Comparison of ENCODE assay signal across 9 mouse cellular contexts in the genomic region with DNA sequence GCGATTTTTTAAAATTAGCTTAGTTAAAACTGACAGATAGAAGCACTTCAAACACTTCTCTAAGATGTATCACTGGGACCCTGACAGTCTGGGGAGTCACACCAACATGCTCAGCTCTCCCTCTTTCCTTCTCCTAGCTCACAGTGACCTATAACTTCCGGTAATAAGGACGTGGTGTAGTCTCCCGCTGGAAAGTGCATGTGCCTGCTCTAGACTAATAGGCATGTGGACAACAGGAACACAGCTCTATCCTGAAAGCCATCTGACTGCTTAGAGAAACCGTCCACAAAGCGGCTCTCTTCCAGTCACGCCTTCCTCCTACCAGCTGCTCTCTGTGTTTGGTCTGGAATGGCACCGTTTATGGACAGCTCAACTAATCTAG. TPM values are rescaled to one million over a fixed set of nuclear protein-coding genes. Genes with fewer than 3 reads are reported as not detected.
DNase-seq lines count a peak whose midpoint lies in the region; ATAC-seq and TF ChIP-seq lines count a peak whose summit lies in the region.
"Had no signal": no experiment of that assay in that cellular context is flagged by ENCODE, and none has a peak within 500 bp of the region (broad histone marks: within the 10 kb centered on the region; RNA-seq: fewer than 3 reads in every experiment).

No protein-coding gene starts in this region.

- no peak for ATAC-seq in hindbrain, embryonic 12.5 days (ENCODE audit: low FRiP score)
- ATAC-seq in hindbrain, embryonic 16.5 days, result no peak
- ATAC-seq in embryonic facial prominence, embryonic 15.5 days (ENCODE audit: insufficient number of reproducible peaks, low FRiP score, low TSS enrichment, low read depth), result peak; percentile 39
- peak; percentile 51 for ATAC-seq in intestine, postnatal 0 days
- ATAC-seq in granulocyte monocyte progenitor cell, adult 5-6 weeks (replicated peaks; ENCODE audit: poor library complexity, severe bottlenecking), result no peak

- no peak overlapping the region for H3K4me3 ChIP-seq in hindbrain, embryonic 12.5 days
- H3K4me3 ChIP-seq in hindbrain, embryonic 16.5 days (ENCODE audit: low read length), result no peak overlapping the region
- H3K4me3 ChIP-seq in C2C12 (ENCODE audit: insufficient read depth, poor library complexity, severe bottlenecking), result no peak overlapping the region
- peak overlapping the region; percentile 22 for H3K4me3 ChIP-seq in embryonic facial prominence, embryonic 15.5 days (replicated peaks)
- H3K4me3 ChIP-seq in intestine, postnatal 0 days (ENCODE audit: low read depth, low read length), result peak overlapping the region; percentile 16

- H3K27me3 ChIP-seq in hindbrain, embryonic 12.5 days, result no peaks in the 10 kb centered on the region
- no peaks in the 10 kb centered on the region for H3K27me3 ChIP-seq in hindbrain, embryonic 16.5 days (replicated peaks; ENCODE audit: control insufficient read depth, insufficient read depth, low read length)
- H3K27me3 ChIP-seq in C2C12 (ENCODE audit: control insufficient read depth, insufficient read depth, insufficient read length), result no peaks in the 10 kb centered on the region
- no peaks in the 10 kb centered on the region for H3K27me3 ChIP-seq in embryonic facial prominence, embryonic 15.5 days
- H3K27me3 ChIP-seq in intestine, postnatal 0 days (replicated peaks; ENCODE audit: control insufficient read depth, insufficient read depth, low read length), result no peaks in the 10 kb centered on the region

- no peak overlapping the region for H3ac ChIP-seq in C2C12 (ENCODE audit: control insufficient read depth, insufficient read length, low read depth)

- peaks cover 9% of the 10 kb centered on the region for H3K79me3 ChIP-seq in C2C12 (ENCODE audit: low read depth)

- H3K9me3 ChIP-seq in hindbrain, embryonic 12.5 days (replicated peaks), result no peaks in the 10 kb centered on the region
- no peaks in the 10 kb centered on the region for H3K9me3 ChIP-seq in hindbrain, embryonic 16.5 days (ENCODE audit: control insufficient read depth, low read length)
- H3K9me3 ChIP-seq in embryonic facial prominence, embryonic 15.5 days (replicated peaks), result no peaks in the 10 kb centered on the region
- H3K9me3 ChIP-seq in intestine, postnatal 0 days (ENCODE audit: control insufficient read depth), result no peaks in the 10 kb centered on the region
- H3K9me3 ChIP-seq: G1E had no signal

- 0 out of 2 replicates have a peak overlapping the region, but pooled peaks have one; percentile 23 for H3K27ac ChIP-seq in hindbrain, embryonic 12.5 days
- no peak overlapping the region for H3K27ac ChIP-seq in hindbrain, embryonic 16.5 days (ENCODE audit: low read depth, low read length)
- peak overlapping the region; percentile 94 for H3K27ac ChIP-seq in embryonic facial prominence, embryonic 15.5 days (replicated peaks)
- H3K27ac ChIP-seq in intestine, postnatal 0 days (ENCODE audit: low read depth, low read length), result no peak overlapping the region

- H3K36me3 ChIP-seq in hindbrain, embryonic 12.5 days, result peaks cover 10% of the 10 kb centered on the region
- no peaks in the 10 kb centered on the region for H3K36me3 ChIP-seq in hindbrain, embryonic 16.5 days (ENCODE audit: control insufficient read depth, insufficient read depth, low read length)
- H3K36me3 ChIP-seq in C2C12 (ENCODE audit: control insufficient read depth, insufficient read depth), result peaks cover 28% of the 10 kb centered on the region
- peaks cover 24% of the 10 kb centered on the region for H3K36me3 ChIP-seq in embryonic facial prominence, embryonic 15.5 days
- H3K36me3 ChIP-seq in intestine, postnatal 0 days (ENCODE audit: control insufficient read depth, insufficient read depth), result peaks cover 11% of the 10 kb centered on the region; the same call in 1 of the 2 replicates
- H3K36me3 ChIP-seq: G1E had no signal

- no peak overlapping the region; the same call in 1 of the 2 replicates for H3K4me2 ChIP-seq in hindbrain, embryonic 12.5 days (replicated peaks)
- H3K4me2 ChIP-seq in hindbrain, embryonic 16.5 days (ENCODE audit: low read length), result no peak overlapping the region
- peak overlapping the region; percentile 48 for H3K4me2 ChIP-seq in embryonic facial prominence, embryonic 15.5 days (replicated peaks)
- peak overlapping the region; percentile 62 for H3K4me2 ChIP-seq in intestine, postnatal 0 days (replicated peaks; ENCODE audit: low read depth)

- peaks cover 22% of the 10 kb centered on the region for H3K4me1 ChIP-seq in hindbrain, embryonic 12.5 days
- H3K4me1 ChIP-seq in hindbrain, embryonic 16.5 days (ENCODE audit: control insufficient read depth, insufficient read depth, low read depth, low read length), result peaks cover 5% of the 10 kb centered on the region
- peaks cover 58% of the 10 kb centered on the region for H3K4me1 ChIP-seq in embryonic facial prominence, embryonic 15.5 days
- H3K4me1 ChIP-seq in intestine, postnatal 0 days (replicated peaks; ENCODE audit: control insufficient read depth, insufficient read depth, low read length), result no peaks in the 10 kb centered on the region

- no peak for TF ChIP-seq CTCF in C2C12 (IDR thresholded peaks at IDR 0.05; ENCODE audit: control insufficient read depth, insufficient read depth, insufficient read length)
- 0 out of 2 replicates have a peak, but pooled peaks have one; percentile 5 for TF ChIP-seq CTCF in intestine, postnatal 0 days (IDR thresholded peaks at IDR 0.05; ENCODE audit: low read depth)

- no peak overlapping the region for H3K9ac ChIP-seq in hindbrain, embryonic 12.5 days
- no peak overlapping the region for H3K9ac ChIP-seq in hindbrain, embryonic 16.5 days (ENCODE audit: low read depth, low read length)
- no peak overlapping the region for H3K9ac ChIP-seq in embryonic facial prominence, embryonic 15.5 days
- no peak overlapping the region for H3K9ac ChIP-seq in intestine, postnatal 0 days (ENCODE audit: low read depth, low read length)

- DNase-seq in c-Kit-positive CD71-positive TER-119-positive erythroid progenitor cells, embryonic 14.5 days (ENCODE audit: low spot score), result no peak
- no peak for DNase-seq in ovary, postnatal 10 days (ENCODE audit: low spot score)

- peaks cover 47% of the 10 kb centered on the region for H3K79me2 ChIP-seq in C2C12 (ENCODE audit: control insufficient read depth, insufficient read depth)

- 62% methylated on average over 8 of the region's 8 CpGs for WGBS in hindbrain, embryonic 12.5 days
- WGBS in hindbrain, embryonic 16.5 days, result 56% methylated on average over 8 of the region's 8 CpGs
- WGBS in embryonic facial prominence, embryonic 15.5 days, result 11% methylated on average over 8 of the region's 8 CpGs
- WGBS in intestine, postnatal 0 days, result 22% methylated on average over 8 of the region's 8 CpGs

TF ChIP-seq in C2C12, 6 proteins besides CTCF, POLR2A, EP300 and RAD21:
- TF ChIP-seq CEBPB (IDR thresholded peaks at IDR 0.05; ENCODE audit: low read depth) (no peak), MAX (IDR thresholded peaks at IDR 0.05) (peak; percentile 21), MYOG (IDR thresholded peaks at IDR 0.05; ENCODE audit: control insufficient read depth, extremely low read depth, insufficient read length) (no peak), USF1 (IDR thresholded peaks at IDR 0.05; ENCODE audit: low read depth) (no peak), MYOD1 (IDR thresholded peaks at IDR 0.05; ENCODE audit: control insufficient read depth, insufficient read length, low read depth) (peak; percentile 3)
TF ChIP-seq in C2C12: peak in this region for 2.

RNA-seq across cellular contexts. Expression of gene Kremen1, which starts 16.6 kb away (rescaled TPM):
- 17.8 and 18.1 TPM in 2 replicates for polyA plus RNA-seq in hindbrain, embryonic 12.5 days (2016; fragmentation: Nextera tagmentation; extraction: Ambion mirVana)
- polyA plus RNA-seq in hindbrain, embryonic 16.5 days (2015; fragmentation: Nextera tagmentation; extraction: Ambion mirVana), result 4.8 and 7.1 TPM in 2 replicates
- 43.5 TPM for polyA plus RNA-seq in C2C12 (2012; fragmentation: generic; extraction: Trizol)
- 39.5 and 40.5 TPM in 2 replicates for polyA plus RNA-seq in embryonic facial prominence, embryonic 15.5 days (2015; fragmentation: Nextera tagmentation; extraction: Ambion mirVana)
- 5.7 and 6.6 TPM in 2 replicates for polyA plus RNA-seq in intestine, postnatal 0 days (2015; fragmentation: Nextera tagmentation; extraction: Ambion mirVana)
- total RNA-seq in granulocyte monocyte progenitor cell, adult 5-6 weeks (2014; fragmentation: Nextera tagmentation), result 4.1 and 6.8 TPM in 2 replicates
- total RNA-seq in granulocyte monocyte progenitor cell, adult 5-6 weeks (2017), result 1.9 and 2.1 TPM in 2 replicates

Comparison
In these comparisons a context has a peak if more than half of its experiments do, and no peak if none do; other contexts are left out.
1. H3K27ac ChIP-seq: peak in hindbrain, embryonic 12.5 days (single experiment) and embryonic facial prominence, embryonic 15.5 days (single experiment); none in hindbrain, embryonic 16.5 days (single experiment) and intestine, postnatal 0 days (single experiment).
2. ATAC-seq: peak in embryonic facial prominence, embryonic 15.5 days (single experiment) and intestine, postnatal 0 days (single experiment); none in hindbrain, embryonic 12.5 days (single experiment), hindbrain, embryonic 16.5 days (single experiment) and granulocyte monocyte progenitor cell, adult 5-6 weeks (single experiment).
3. H3K4me2 ChIP-seq: peak in embryonic facial prominence, embryonic 15.5 days (single experiment) and intestine, postnatal 0 days (single experiment); none in hindbrain, embryonic 12.5 days (single experiment) and hindbrain, embryonic 16.5 days (single experiment).
4. H3K4me3 ChIP-seq: peak in embryonic facial prominence, embryonic 15.5 days (single experiment) and intestine, postnatal 0 days (single experiment); none in hindbrain, embryonic 12.5 days (single experiment), hindbrain, embryonic 16.5 days (single experiment) and C2C12 (single experiment).